Mouse (Mus musculus): ENCODE results near the gene Slc12a7. TPM values are rescaled to one million over a fixed set of nuclear protein-coding genes. Genes with fewer than 3 reads are reported as not detected.

The Slc12a7 gene
- polyA plus RNA-seq, 1 experiment from 2014 or later = 31.3 TPM

DNA sequence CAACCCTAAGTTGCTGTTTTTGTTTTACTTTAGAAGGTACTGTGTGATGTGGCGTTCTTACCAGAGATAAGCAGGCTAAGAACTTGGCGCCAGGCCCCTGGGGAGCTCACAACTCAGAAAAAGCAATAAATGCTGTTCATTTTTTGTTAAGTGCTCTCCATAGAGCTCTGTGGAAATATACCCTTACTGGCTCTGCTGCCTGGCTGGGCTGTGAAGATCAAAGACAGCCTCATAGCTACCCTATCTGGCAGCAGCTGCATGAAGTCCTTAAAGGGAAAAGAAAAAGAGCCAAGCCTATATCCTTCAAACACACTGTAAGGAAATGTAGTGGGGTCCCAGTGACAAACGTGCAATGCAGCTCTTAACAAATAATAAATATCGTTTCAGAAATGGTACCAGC lies 102.9 kb downstream of the Slc12a7 start:
- Histone ChIP-seq H3K4me1 (peaks cover 6% of the 10 kb centered on the region; the same call in 1 of the 2 replicates), H3K27ac (no peak overlapping the region), H3K27me3 (replicated peaks) (no peaks in the 10 kb centered on the region), H3K36me3 (no peaks in the 10 kb centered on the region), H3K4me2 (replicated peaks) (no peak overlapping the region), H3K4me3 (no peak overlapping the region), H3K9ac (no peak overlapping the region), H3K9me3 (no peaks in the 10 kb centered on the region)
- WGBS = 69% methylated on average over 4 of the region's 4 CpGs
- ATAC-seq (ENCODE audit: low FRiP score, low read depth) = no peak

DNA sequence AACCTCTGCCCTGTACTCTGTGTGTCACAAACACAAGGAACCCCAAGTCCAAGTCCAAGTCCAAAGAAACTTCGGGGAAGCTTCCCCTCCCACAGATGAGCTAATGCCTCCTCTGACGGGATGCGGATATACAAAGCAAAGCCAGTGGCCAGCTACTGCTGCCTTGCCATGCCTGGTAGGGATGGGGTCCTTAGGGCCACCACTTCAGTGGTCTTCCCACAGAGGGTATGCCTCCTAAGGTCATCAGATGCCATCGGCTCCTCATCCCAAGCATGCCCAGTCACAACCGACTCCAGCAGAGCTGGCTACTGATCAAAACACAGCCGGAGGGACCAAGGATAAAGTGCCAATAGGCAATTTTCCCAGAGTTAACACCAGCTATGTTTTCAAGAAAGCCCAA lies 103.6 kb downstream of the Slc12a7 start:
- Histone ChIP-seq H3K4me2 (replicated peaks) (no peak overlapping the region), H3K27me3 (replicated peaks) (no peaks in the 10 kb centered on the region), H3K9me3 (no peaks in the 10 kb centered on the region), H3K36me3 (no peaks in the 10 kb centered on the region), H3K4me1 (peaks cover 6% of the 10 kb centered on the region; the same call in 1 of the 2 replicates), H3K9ac (no peak overlapping the region), H3K4me3 (no peak overlapping the region), H3K27ac (no peak overlapping the region)
- 84% methylated on average over 6 of the region's 6 CpGs for WGBS
- ATAC-seq (ENCODE audit: low FRiP score, low read depth) = no peak

DNA sequence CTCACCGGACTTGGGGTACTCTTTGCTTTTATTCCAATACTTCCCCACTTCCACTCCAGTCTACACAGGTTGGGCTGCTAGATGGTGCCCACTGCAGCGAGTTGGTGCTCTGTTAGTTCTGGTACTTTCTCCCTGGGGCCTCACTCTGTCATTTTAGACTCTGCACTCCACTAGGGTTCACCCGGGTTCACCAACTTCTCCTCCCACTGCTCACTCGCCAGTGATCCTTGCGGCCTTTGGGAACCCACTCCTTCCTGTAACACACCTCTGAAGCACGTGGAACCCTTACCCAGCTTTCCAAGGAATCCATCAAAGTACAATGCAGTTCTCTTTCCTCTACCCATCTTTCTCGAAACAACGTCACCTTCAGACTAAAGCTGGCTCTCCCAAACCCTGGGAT lies 104.8 kb downstream of the Slc12a7 start:
- Histone ChIP-seq H3K4me1 (peaks cover 6% of the 10 kb centered on the region; the same call in 1 of the 2 replicates), H3K27me3 (replicated peaks) (no peaks in the 10 kb centered on the region), H3K9ac (no peak overlapping the region), H3K36me3 (no peaks in the 10 kb centered on the region), H3K27ac (no peak overlapping the region), H3K4me3 (no peak overlapping the region), H3K4me2 (replicated peaks) (no peak overlapping the region), H3K9me3 (no peaks in the 10 kb centered on the region)
- no peak for ATAC-seq (ENCODE audit: low FRiP score, low read depth)
- WGBS = 80% methylated on average over 8 of the region's 8 CpGs

DNA sequence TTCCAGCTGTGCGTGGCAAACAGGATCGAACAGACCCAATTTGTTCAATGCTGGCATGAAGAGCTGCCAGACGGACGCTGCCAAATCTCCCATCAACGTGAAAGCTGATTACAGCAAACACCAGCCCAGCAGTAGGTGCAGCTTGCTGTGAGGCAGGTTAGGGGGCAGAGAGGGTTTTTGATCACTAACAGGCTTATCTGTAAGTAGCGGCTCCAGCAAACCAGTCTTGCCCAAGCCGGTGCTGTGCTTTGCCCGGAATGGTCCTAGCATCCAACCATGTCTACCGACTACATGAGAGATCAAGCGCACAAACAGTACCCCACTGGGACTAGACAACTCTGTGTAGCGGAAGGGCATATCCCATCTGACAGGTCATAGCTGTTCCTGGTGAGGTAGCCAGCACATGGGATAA lies 106.2 kb downstream of the Slc12a7 start:
- H3K36me3 ChIP-seq = no peaks in the 10 kb centered on the region
- no peak for ATAC-seq (ENCODE audit: low FRiP score, low read depth)
- no peaks in the 10 kb centered on the region for H3K27me3 ChIP-seq (replicated peaks)
- no peaks in the 10 kb centered on the region for H3K9me3 ChIP-seq
- 84% methylated on average over 11 of the region's 11 CpGs for WGBS
- no peak overlapping the region for H3K4me3 ChIP-seq
- H3K4me1 ChIP-seq = peaks cover 6% of the 10 kb centered on the region; the same call in 1 of the 2 replicates
- no peak overlapping the region for H3K27ac ChIP-seq
- H3K9ac ChIP-seq = no peak overlapping the region
- no peak overlapping the region for H3K4me2 ChIP-seq (replicated peaks)

DNA sequence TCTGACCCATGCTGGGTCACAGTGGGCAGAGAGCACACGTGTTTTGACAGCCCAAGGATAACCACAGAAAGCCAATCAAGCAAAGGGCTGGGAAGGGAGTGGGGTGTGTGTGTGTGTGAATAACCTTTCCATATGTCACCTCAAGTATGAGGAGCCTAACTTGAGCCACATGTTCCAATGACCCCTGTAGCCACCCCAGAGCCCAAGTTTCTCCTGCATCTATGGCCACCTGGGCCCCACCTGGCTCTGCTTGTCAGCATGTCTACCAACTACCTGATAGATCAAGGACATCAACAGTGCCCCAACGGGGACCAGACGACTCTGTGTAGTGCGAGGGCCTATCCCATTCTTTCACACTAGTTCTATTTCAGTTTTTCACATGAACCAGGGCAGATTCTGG lies 106.8 kb downstream of the Slc12a7 start:
- Histone ChIP-seq H3K4me3 (no peak overlapping the region), H3K36me3 (no peaks in the 10 kb centered on the region), H3K27ac (no peak overlapping the region), H3K9ac (no peak overlapping the region), H3K27me3 (replicated peaks) (no peaks in the 10 kb centered on the region), H3K4me1 (peaks cover 6% of the 10 kb centered on the region; the same call in 1 of the 2 replicates), H3K9me3 (no peaks in the 10 kb centered on the region), H3K4me2 (replicated peaks) (no peak overlapping the region)
- WGBS = 69% methylated on average over 4 of the region's 4 CpGs
- no peak for ATAC-seq (ENCODE audit: low FRiP score, low read depth)

DNA sequence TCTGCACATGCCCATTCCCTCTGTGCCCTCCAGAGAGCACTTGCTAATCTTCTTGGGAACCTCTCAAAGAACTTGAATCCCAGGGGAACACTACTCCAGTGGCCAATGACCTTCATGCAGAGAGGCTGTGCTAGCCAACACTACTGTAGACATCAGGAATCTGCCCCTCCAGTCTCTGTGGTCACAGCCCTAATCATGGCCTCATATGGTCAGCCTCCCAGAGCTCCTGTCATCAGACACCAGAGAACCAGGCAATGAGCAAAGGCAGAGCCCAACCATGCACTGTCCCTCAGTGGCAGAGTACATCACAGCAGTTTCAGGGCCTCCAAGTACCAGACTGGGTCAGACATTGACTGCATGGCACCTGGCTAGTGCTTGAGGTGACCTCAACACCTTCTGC lies 109.8 kb downstream of the Slc12a7 start:
- H3K27ac ChIP-seq = no peak overlapping the region
- ATAC-seq (ENCODE audit: low FRiP score, low read depth) = no peak
- no peak overlapping the region for H3K4me3 ChIP-seq
- no peak overlapping the region for H3K9ac ChIP-seq
- H3K4me2 ChIP-seq (replicated peaks) = no peak overlapping the region
- no peaks in the 10 kb centered on the region for H3K36me3 ChIP-seq
- peaks cover 19% of the 10 kb centered on the region for H3K27me3 ChIP-seq (replicated peaks)
- H3K9me3 ChIP-seq = no peaks in the 10 kb centered on the region
- H3K4me1 ChIP-seq = peaks cover 7% of the 10 kb centered on the region; the same call in 1 of the 2 replicates

DNA sequence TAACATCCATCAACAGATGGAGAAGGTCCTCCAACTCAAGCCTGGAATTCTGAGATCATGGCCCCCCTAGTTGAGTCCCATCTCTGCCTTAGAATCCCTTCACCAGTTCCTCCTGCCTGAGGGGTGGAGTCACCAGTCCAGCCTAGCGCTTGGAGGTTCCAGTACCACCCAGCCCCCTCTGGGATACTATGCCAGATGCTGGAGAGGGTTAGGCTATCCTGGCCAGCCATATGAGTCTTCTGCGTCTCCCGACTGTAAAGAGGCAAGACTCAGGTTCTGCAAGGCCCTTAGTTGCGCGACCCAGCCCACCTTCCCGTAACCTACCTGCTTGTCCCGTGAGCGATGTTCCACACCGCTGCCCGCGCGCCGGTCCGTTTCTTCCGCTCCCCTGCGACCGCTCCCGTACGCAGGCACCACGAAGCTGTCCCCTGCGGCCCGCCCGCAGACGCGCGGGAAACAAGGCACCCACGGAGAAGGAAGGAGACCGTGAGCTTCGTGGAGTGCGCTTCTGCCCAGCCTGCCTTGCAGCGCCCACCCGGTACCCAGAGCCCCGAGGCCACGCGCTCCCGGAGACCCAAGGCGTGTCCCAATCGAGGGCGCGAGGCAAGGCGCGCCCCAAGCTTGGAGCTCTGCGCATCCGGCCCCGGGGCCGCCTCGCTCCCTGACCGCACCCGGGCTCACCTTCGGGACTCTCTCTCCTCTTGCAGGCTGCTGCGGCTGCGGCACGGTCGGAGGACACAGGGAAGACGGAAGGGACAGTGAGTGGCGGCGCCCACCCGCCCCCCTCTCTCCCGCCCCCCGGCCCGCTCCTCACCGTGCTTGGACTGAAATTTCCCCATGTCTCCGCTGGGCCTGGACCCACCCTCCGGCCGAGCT lies 113.9 kb downstream of the Slc12a7 start:
- H3K27me3 ChIP-seq (replicated peaks) = peaks cover 24% of the 10 kb centered on the region
- under 1% methylated on average over 62 of the region's 65 CpGs for WGBS
- H3K4me1 ChIP-seq = peaks cover 8% of the 10 kb centered on the region; the same call in 1 of the 2 replicates
- peak; percentile 65 for ATAC-seq (ENCODE audit: low FRiP score, low read depth)
- H3K9me3 ChIP-seq = no peaks in the 10 kb centered on the region
- H3K4me2 ChIP-seq (replicated peaks) = peak overlapping the region; percentile 94
- no peak overlapping the region for H3K27ac ChIP-seq
- H3K4me3 ChIP-seq = peak overlapping the region; percentile 61
- no peaks in the 10 kb centered on the region for H3K36me3 ChIP-seq
- H3K9ac ChIP-seq = peak overlapping the region; percentile 70

DNA sequence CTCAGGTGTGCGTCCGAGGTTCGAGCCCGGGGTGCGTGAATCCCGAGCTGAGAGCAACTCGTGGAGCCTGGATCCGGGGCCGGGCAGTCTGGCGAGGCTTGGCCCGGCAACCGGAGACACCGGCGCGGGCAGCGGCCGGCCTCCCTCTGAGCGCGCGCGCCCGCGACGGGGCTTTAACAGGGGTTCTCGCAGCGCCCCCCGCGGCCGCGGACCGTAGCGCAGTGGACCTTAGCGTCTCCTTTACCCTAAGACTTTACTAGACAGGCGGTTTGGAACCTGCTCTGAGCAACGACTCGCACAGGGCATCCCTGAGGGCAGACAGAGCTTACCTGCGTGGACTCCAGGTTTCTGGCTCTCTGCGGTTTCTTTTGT lies 114.6 kb downstream of the Slc12a7 start, which contains the start of gene Nkd2:
Nkd2 (minus strand) TSS at position 167 of the 372 bp plus-strand sequence.
- no peaks in the 10 kb centered on the region for H3K36me3 ChIP-seq
- peaks cover 8% of the 10 kb centered on the region; the same call in 1 of the 2 replicates for H3K4me1 ChIP-seq
- H3K4me3 ChIP-seq = peak within 1 kb of the TSS; percentile 61
- H3K27me3 ChIP-seq (replicated peaks) = peaks cover 24% of the 10 kb centered on the region
- under 1% methylated on average over 38 of the region's 38 CpGs for WGBS
- H3K9me3 ChIP-seq = no peaks in the 10 kb centered on the region
- peak within 1 kb of the TSS; percentile 94 for H3K4me2 ChIP-seq (replicated peaks)
- no peak within 1 kb of the TSS for H3K27ac ChIP-seq
- ATAC-seq (ENCODE audit: low FRiP score, low read depth) = peak; percentile 87
- H3K9ac ChIP-seq = peak within 1 kb of the TSS; percentile 70

Other genes with a start within 250 kb of the Slc12a7 start
- 0.06 and 0.17 TPM in 2 replicates for gene Slc6a3, start 196.3 kb upstream of the Slc12a7 start, polyA plus RNA-seq (2016; fragmentation: Nextera tagmentation; extraction: Ambion mirVana)
- gene Clptm1l, start 129.1 kb upstream of the Slc12a7 start, polyA plus RNA-seq (2016; fragmentation: Nextera tagmentation; extraction: Ambion mirVana) = 124 and 134 TPM in 2 replicates
- 5.6 and 6.1 TPM in 2 replicates for gene Tert, start 106.2 kb upstream of the Slc12a7 start, polyA plus RNA-seq (2016; fragmentation: Nextera tagmentation; extraction: Ambion mirVana)
- not detected in 2 replicates for gene Slc6a18, start 55.1 kb upstream of the Slc12a7 start, polyA plus RNA-seq (2016; fragmentation: Nextera tagmentation; extraction: Ambion mirVana)
- 0.23 TPM in 2 replicates for gene Slc6a19, start 28.2 kb upstream of the Slc12a7 start, polyA plus RNA-seq (2016; fragmentation: Nextera tagmentation; extraction: Ambion mirVana)
- gene Nkd2, start 114.5 kb downstream of the Slc12a7 start, polyA plus RNA-seq (2016; fragmentation: Nextera tagmentation; extraction: Ambion mirVana) = 10.9 and 12.6 TPM in 2 replicates
- gene Trip13, start 204.7 kb downstream of the Slc12a7 start, polyA plus RNA-seq (2016; fragmentation: Nextera tagmentation; extraction: Ambion mirVana) = 27.0 and 28.9 TPM in 2 replicates
- 78.2 and 83.4 TPM in 2 replicates for gene Brd9, start 204.7 kb downstream of the Slc12a7 start, polyA plus RNA-seq (2016; fragmentation: Nextera tagmentation; extraction: Ambion mirVana)
- gene Zdhhc11, start 230.8 kb downstream of the Slc12a7 start, polyA plus RNA-seq (2016; fragmentation: Nextera tagmentation; extraction: Ambion mirVana) = not detected in 2 replicates